Mouse (Mus musculus) kidney, postnatal 36 days (tissue): ENCODE measurements around the gene Wdr95.

Experiments
- DNase-seq, 2 experiments: peaks; one replicate each; pipeline ENCODE4 v3.0.0; 2021 to 2022; ENCODE audit warnings: mixed read lengths in 2 of 2

Wdr95 gene

GRCm38 (mm10) chr5:149527999-149528729, at the start of gene Wdr95:
Gene Wdr95 (plus strand): TSS chr5:149528679.
- DNase-seq = peak; percentile 55 to 80

- no peak for DNase-seq
Observed at GRCm38 (mm10) chr5:149481920-149482319, 46.6 kb upstream of the Wdr95 start.

GRCm38 (mm10) chr5:149483321-149484052, 45.0 kb upstream of the Wdr95 start:
- DNase-seq = peak in 1 of 2 experiments; percentile 30

- no peak for DNase-seq
Observed at GRCm38 (mm10) chr5:149484270-149484669, 44.2 kb upstream of the Wdr95 start.

- no peak for DNase-seq
Observed at GRCm38 (mm10) chr5:149485447-149485846, 43.0 kb upstream of the Wdr95 start.

GRCm38 (mm10) chr5:149488360-149489021, 40.0 kb upstream of the Wdr95 start:
- peak in 1 of 2 experiments; percentile 25 for DNase-seq

GRCm38 (mm10) chr5:149489136-149489535, 39.3 kb upstream of the Wdr95 start:
- DNase-seq = no peak

GRCm38 (mm10) chr5:149490275-149490674, 38.2 kb upstream of the Wdr95 start:
- no peak for DNase-seq

GRCm38 (mm10) chr5:149495655-149496054, 32.8 kb upstream of the Wdr95 start:
- no peak for DNase-seq

GRCm38 (mm10) chr5:149496401-149497066, 31.9 kb upstream of the Wdr95 start:
- no peak for DNase-seq

GRCm38 (mm10) chr5:149499936-149500335, 28.5 kb upstream of the Wdr95 start:
- no peak for DNase-seq

- DNase-seq = no peak
Observed at GRCm38 (mm10) chr5:149503423-149504175, 24.9 kb upstream of the Wdr95 start.

GRCm38 (mm10) chr5:149504985-149505384, 23.5 kb upstream of the Wdr95 start:
- no peak for DNase-seq

GRCm38 (mm10) chr5:149506033-149506432, 22.4 kb upstream of the Wdr95 start:
- no peak for DNase-seq

GRCm38 (mm10) chr5:149508094-149509029, 20.1 kb upstream of the Wdr95 start:
- DNase-seq = no peak

- no peak for DNase-seq
Observed at GRCm38 (mm10) chr5:149510323-149510722, 18.2 kb upstream of the Wdr95 start.

GRCm38 (mm10) chr5:149512695-149513094, 15.8 kb upstream of the Wdr95 start:
- no peak for DNase-seq

- DNase-seq = no peak
Observed at GRCm38 (mm10) chr5:149513438-149514086, 14.9 kb upstream of the Wdr95 start.

GRCm38 (mm10) chr5:149514087-149514671, 14.3 kb upstream of the Wdr95 start:
- peak; percentile 38 to 57 for DNase-seq

- no peak for DNase-seq
Observed at GRCm38 (mm10) chr5:149514890-149515289, 13.6 kb upstream of the Wdr95 start.
